17 mouse cellular contexts compared by ENCODE assay signal in genomic region chr2:28384875-28385274, GRCm38 (mm10).
A peak's percentile ranks its signal among the peaks of the same experiment; 100 is the strongest.
DNase-seq lines count a peak whose midpoint lies in the region; ATAC-seq lines count a peak whose summit lies in the region.
"Had no signal": no experiment of that assay in that cellular context is flagged by ENCODE, and none has a peak within 500 bp of the region (broad histone marks: within the 10 kb centered on the region; RNA-seq: fewer than 3 reads in every experiment).

No protein-coding gene starts in this region.

- no peaks in the 10 kb centered on the region for H3K9me3 ChIP-seq in forebrain, embryonic 13.5 days (replicated peaks)
- no peaks in the 10 kb centered on the region for H3K9me3 ChIP-seq in hindbrain, embryonic 16.5 days (ENCODE audit: control insufficient read depth, low read length)
- H3K9me3 ChIP-seq in neural tube, embryonic 14.5 days (ENCODE audit: control insufficient read depth, low read length), result no peaks in the 10 kb centered on the region
- H3K9me3 ChIP-seq: embryonic facial prominence, embryonic 13.5 days; limb, embryonic 12.5 days had no signal

- no peaks in the 10 kb centered on the region for H3K36me3 ChIP-seq in forebrain, embryonic 13.5 days (ENCODE audit: poor library complexity, severe bottlenecking)
- H3K36me3 ChIP-seq in hindbrain, embryonic 16.5 days (ENCODE audit: control insufficient read depth, insufficient read depth, low read length), result no peaks in the 10 kb centered on the region
- H3K36me3 ChIP-seq in neural tube, embryonic 14.5 days (ENCODE audit: control insufficient read depth, insufficient read depth, low read length), result no peaks in the 10 kb centered on the region
- H3K36me3 ChIP-seq: embryonic facial prominence, embryonic 13.5 days; limb, embryonic 12.5 days had no signal

- H3K4me1 ChIP-seq in forebrain, embryonic 13.5 days, result peaks cover 74% of the 10 kb centered on the region
- H3K4me1 ChIP-seq in hindbrain, embryonic 16.5 days (ENCODE audit: control insufficient read depth, insufficient read depth, low read depth, low read length), result peaks cover 24% of the 10 kb centered on the region
- H3K4me1 ChIP-seq in neural tube, embryonic 14.5 days (ENCODE audit: control insufficient read depth, insufficient read depth, low read length), result peaks cover 36% of the 10 kb centered on the region

- H3K4me3 ChIP-seq in forebrain, embryonic 13.5 days, result no peak overlapping the region
- no peak overlapping the region for H3K4me3 ChIP-seq in hindbrain, embryonic 16.5 days (ENCODE audit: low read length)
- H3K4me3 ChIP-seq in neural tube, embryonic 14.5 days (ENCODE audit: low read depth, low read length), result no peak overlapping the region
- H3K4me3 ChIP-seq: embryonic facial prominence, embryonic 13.5 days; limb, embryonic 12.5 days had no signal

- no peak overlapping the region for H3K4me2 ChIP-seq in forebrain, embryonic 13.5 days
- no peak overlapping the region for H3K4me2 ChIP-seq in hindbrain, embryonic 16.5 days (ENCODE audit: low read length)
- no peak overlapping the region for H3K4me2 ChIP-seq in neural tube, embryonic 14.5 days (ENCODE audit: low read depth, low read length)
- H3K4me2 ChIP-seq: embryonic facial prominence, embryonic 13.5 days; limb, embryonic 12.5 days had no signal

- H3K27ac ChIP-seq in forebrain, embryonic 13.5 days, result peak overlapping the region; percentile 83
- H3K27ac ChIP-seq in hindbrain, embryonic 16.5 days (ENCODE audit: low read depth, low read length), result peak overlapping the region; percentile 60
- peak overlapping the region; percentile 73 for H3K27ac ChIP-seq in neural tube, embryonic 14.5 days (ENCODE audit: low read depth, low read length)
- H3K27ac ChIP-seq: embryonic facial prominence, embryonic 13.5 days; limb, embryonic 12.5 days; macrophage had no signal

- H3K27me3 ChIP-seq in forebrain, embryonic 13.5 days, result 0 out of 2 replicates have a peak, but pooled peaks cover 7% of the 10 kb centered on the region
- no peaks in the 10 kb centered on the region for H3K27me3 ChIP-seq in hindbrain, embryonic 16.5 days (replicated peaks; ENCODE audit: control insufficient read depth, insufficient read depth, low read length)
- no peaks in the 10 kb centered on the region for H3K27me3 ChIP-seq in neural tube, embryonic 14.5 days (ENCODE audit: control insufficient read depth, insufficient read depth, low read length)
- H3K27me3 ChIP-seq: embryonic facial prominence, embryonic 13.5 days had no signal

- no peak overlapping the region for H3K9ac ChIP-seq in forebrain, embryonic 13.5 days
- no peak overlapping the region for H3K9ac ChIP-seq in hindbrain, embryonic 16.5 days (ENCODE audit: low read depth, low read length)
- no peak overlapping the region for H3K9ac ChIP-seq in neural tube, embryonic 14.5 days (replicated peaks; ENCODE audit: low read depth, low read length)
- H3K9ac ChIP-seq: embryonic facial prominence, embryonic 13.5 days; limb, embryonic 12.5 days had no signal

- peak; percentile 25 for DNase-seq in embryo, embryonic 10 days (ENCODE audit: low spot score)
- DNase-seq in embryo, embryonic 9.5 days (ENCODE audit: extremely low spot score), result no peak
- no peak for DNase-seq in frontal cortex, postnatal 36 days (ENCODE audit: low spot score in 2 of 2)
- no peak for DNase-seq in heart, adult 9 months (ENCODE audit: low spot score in 2 of 2)
- DNase-seq in c-Kit-positive CD71-positive TER-119-positive erythroid progenitor cells, embryonic 14.5 days (ENCODE audit: low spot score), result no peak
- DNase-seq: adrenal gland, postnatal 36 days; cerebellum, adult 8-10 months; heart, adult 18-20 months; heart, postnatal 36 days; kidney, adult 8-10 months; right cerebral cortex, postnatal 25 days had no signal

- ATAC-seq in forebrain, embryonic 13.5 days, result peak; percentile 33; the same call in 1 of the 2 replicates
- peak; percentile 49; the same call in 1 of the 2 replicates for ATAC-seq in hindbrain, embryonic 16.5 days
- peak; percentile 50 for ATAC-seq in neural tube, embryonic 14.5 days (ENCODE audit: low read depth)

- WGBS in forebrain, embryonic 13.5 days, result 21% methylated on average over 8 of the region's 8 CpGs
- 36% methylated on average over 8 of the region's 8 CpGs for WGBS in hindbrain, embryonic 16.5 days
- 28% methylated on average over 8 of the region's 8 CpGs for WGBS in neural tube, embryonic 14.5 days
